Mouse (Mus musculus): ENCODE measurements around the gene Tmem11.

DNA sequence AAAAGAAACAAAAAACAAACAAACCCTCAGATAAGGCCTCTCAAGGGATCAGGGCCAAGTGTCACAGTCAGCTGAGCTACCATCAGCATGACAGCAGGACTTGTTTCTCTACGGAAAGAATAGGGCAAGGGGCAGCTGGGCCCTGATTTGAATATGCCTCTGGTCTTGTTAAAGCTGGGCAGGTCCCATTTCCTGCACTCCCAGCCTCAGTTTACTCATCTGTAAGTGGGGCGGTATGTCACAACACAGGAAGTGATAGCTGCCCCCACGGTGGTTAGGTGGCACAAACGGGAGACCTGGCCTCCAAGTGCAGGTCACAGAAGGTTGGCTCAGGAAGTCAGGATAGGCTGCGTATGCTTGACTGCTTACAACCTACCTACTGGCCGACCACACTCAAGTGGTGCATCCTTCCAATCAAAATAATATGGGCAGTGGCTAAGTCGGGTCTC is 33.5 kb upstream of the Tmem11 start:
- no peak for TF ChIP-seq CTCF (IDR thresholded peaks at IDR 0.05; ENCODE audit: low read depth, low read length)
- TF ChIP-seq GATA1 (IDR thresholded peaks at IDR 0.05; ENCODE audit: borderline replicate concordance, low read length): no peak
- TF ChIP-seq POLR2AphosphoS5 (IDR thresholded peaks at IDR 0.05; ENCODE audit: insufficient replicate concordance, low read depth, low read length): no peak
- no peak for TF ChIP-seq TAL1 (conservative IDR thresholded peaks at IDR 0.05; ENCODE audit: low read depth, low read length)

Data from G1E (cell line).